In the genomic region with DNA sequence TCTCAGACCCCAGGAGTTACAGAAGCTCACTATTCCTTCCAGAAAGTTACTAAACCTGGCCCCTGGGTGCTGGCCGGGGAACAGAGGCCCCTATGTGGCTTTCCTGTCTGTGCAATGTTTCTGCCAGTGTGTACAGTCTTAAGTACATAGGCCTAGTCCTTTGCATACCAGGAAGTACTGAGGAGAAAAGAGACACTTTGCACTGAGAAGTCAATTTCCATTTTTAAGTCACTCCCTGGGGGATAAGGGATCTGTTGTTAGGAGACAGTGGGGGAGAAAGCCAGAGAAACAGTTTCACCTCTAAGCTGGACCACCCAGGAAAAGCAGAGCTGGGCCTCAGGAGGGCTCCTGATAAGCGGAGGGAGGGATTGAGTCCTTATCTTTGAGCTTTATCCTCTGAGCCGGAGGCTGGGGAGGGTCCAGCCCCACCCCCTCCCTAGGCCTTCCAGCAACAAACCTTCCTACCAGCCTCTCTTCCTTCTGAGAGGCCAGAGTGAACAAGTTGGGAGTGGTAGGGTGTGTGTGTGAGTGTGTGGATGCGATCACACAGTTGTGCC, we compare ENCODE assay signal across 11 mouse cellular contexts.
A peak's percentile ranks its signal among the peaks of the same experiment; 100 is the strongest.
DNase-seq lines count a peak whose midpoint lies in the region; ATAC-seq and TF ChIP-seq lines count a peak whose summit lies in the region.
"Had no signal": no experiment of that assay in that cellular context is flagged by ENCODE, and none has a peak within 500 bp of the region (broad histone marks: within the 10 kb centered on the region; RNA-seq: fewer than 3 reads in every experiment).

No protein-coding gene starts in this region.

- ATAC-seq in forebrain, embryonic 12.5 days (ENCODE audit: low FRiP score), result no peak
- no peak for ATAC-seq in forebrain, embryonic 15.5 days (replicated peaks)
- ATAC-seq in lung, postnatal 0 days, result peak; percentile 51
- peak; percentile 10; the same call in 1 of the 2 replicates for ATAC-seq in granulocyte monocyte progenitor cell, adult 5-6 weeks (replicated peaks; ENCODE audit: poor library complexity, severe bottlenecking)

- no peaks in the 10 kb centered on the region for H3K9me3 ChIP-seq in forebrain, embryonic 12.5 days
- no peaks in the 10 kb centered on the region for H3K9me3 ChIP-seq in forebrain, embryonic 15.5 days
- H3K9me3 ChIP-seq in lung, postnatal 0 days (ENCODE audit: low read length), result no peaks in the 10 kb centered on the region

- H3K4me3 ChIP-seq in forebrain, embryonic 12.5 days (replicated peaks), result no peak overlapping the region
- H3K4me3 ChIP-seq in forebrain, embryonic 15.5 days, result no peak overlapping the region
- no peak overlapping the region for H3K4me3 ChIP-seq in lung, postnatal 0 days (ENCODE audit: low read depth, low read length)
- H3K4me3 ChIP-seq: myocyte had no signal

- H3K4me2 ChIP-seq in forebrain, embryonic 12.5 days, result no peak overlapping the region
- no peak overlapping the region for H3K4me2 ChIP-seq in forebrain, embryonic 15.5 days (replicated peaks)
- H3K4me2 ChIP-seq in lung, postnatal 0 days (replicated peaks; ENCODE audit: low read depth, low read length), result no peak overlapping the region

- TF ChIP-seq EP300 in lung, postnatal 0 days (IDR thresholded peaks at IDR 0.05), result no peak

- DNase-seq in lung, postnatal 0 days (ENCODE audit: low spot score), result peak; percentile 54
- DNase-seq in lung, postnatal 36 days, result no peak
- DNase-seq in naive thymus-derived CD4-positive, alpha-beta T cell, adult 2 months (ENCODE audit: low read depth), result peak; percentile 45
- DNase-seq in embryo, embryonic 11 days, result no peak
- no peak for DNase-seq in right cerebral cortex, postnatal 14 days
- DNase-seq: adrenal gland, postnatal 14 days; kidney, adult 8-10 months had no signal

- peak overlapping the region; percentile 25; the same call in 1 of the 2 replicates for H3K9ac ChIP-seq in forebrain, embryonic 12.5 days
- no peak overlapping the region for H3K9ac ChIP-seq in forebrain, embryonic 15.5 days (replicated peaks)
- H3K9ac ChIP-seq in lung, postnatal 0 days (replicated peaks; ENCODE audit: low read depth), result no peak overlapping the region

- H3K36me3 ChIP-seq in forebrain, embryonic 12.5 days (replicated peaks), result peaks cover 32% of the 10 kb centered on the region
- peaks cover 5% of the 10 kb centered on the region; the same call in 1 of the 2 replicates for H3K36me3 ChIP-seq in forebrain, embryonic 15.5 days
- H3K36me3 ChIP-seq in lung, postnatal 0 days (ENCODE audit: insufficient read depth, low read length), result peaks cover 12% of the 10 kb centered on the region

- H3K27me3 ChIP-seq in forebrain, embryonic 12.5 days, result no peaks in the 10 kb centered on the region
- H3K27me3 ChIP-seq in forebrain, embryonic 15.5 days, result no peaks in the 10 kb centered on the region
- no peaks in the 10 kb centered on the region for H3K27me3 ChIP-seq in lung, postnatal 0 days (replicated peaks; ENCODE audit: insufficient read depth, low read length)

- peaks cover 30% of the 10 kb centered on the region for H3K4me1 ChIP-seq in forebrain, embryonic 12.5 days
- peaks cover 14% of the 10 kb centered on the region for H3K4me1 ChIP-seq in forebrain, embryonic 15.5 days
- H3K4me1 ChIP-seq in lung, postnatal 0 days (ENCODE audit: insufficient read depth, low read depth, low read length), result peaks cover 7% of the 10 kb centered on the region

- WGBS in forebrain, embryonic 12.5 days, result 24% methylated on average over 4 of the region's 4 CpGs
- 31% methylated on average over 4 of the region's 4 CpGs for WGBS in forebrain, embryonic 15.5 days
- 18% methylated on average over 4 of the region's 4 CpGs for WGBS in lung, postnatal 0 days

- no peak overlapping the region for H3K27ac ChIP-seq in forebrain, embryonic 12.5 days
- no peak overlapping the region; the same call in 1 of the 2 replicates for H3K27ac ChIP-seq in forebrain, embryonic 15.5 days (replicated peaks)
- peak overlapping the region; percentile 60 for H3K27ac ChIP-seq in lung, postnatal 0 days (ENCODE audit: low read length)

- no peak for TF ChIP-seq CTCF in lung, postnatal 0 days (IDR thresholded peaks at IDR 0.05)

Comparison
In these comparisons a context has a peak if more than half of its experiments do, and no peak if none do; other contexts are left out.
1. DNase-seq: peak in lung, postnatal 0 days (single experiment) and naive thymus-derived CD4-positive, alpha-beta T cell, adult 2 months (single experiment); none in lung, postnatal 36 days (single experiment), embryo, embryonic 11 days (single experiment) and right cerebral cortex, postnatal 14 days (single experiment).
2. ATAC-seq: peak in lung, postnatal 0 days (single experiment) and granulocyte monocyte progenitor cell, adult 5-6 weeks (single experiment); none in forebrain, embryonic 12.5 days (single experiment) and forebrain, embryonic 15.5 days (single experiment).